Mouse (Mus musculus) G1E (cell line): ENCODE results near the gene Tex14. TPM values are rescaled to one million over a fixed set of nuclear protein-coding genes. Genes with fewer than 3 reads are reported as not detected.
A peak's percentile ranks its signal among the peaks of the same experiment; 100 is the strongest.
"Not testable (repeated sequence)": the region's sequence is repeated elsewhere in the genome, so short reads cannot be mapped to it uniquely, and the experiment has no call there.

ENCODE experiments used
- ATAC-seq: 2 replicates; pipeline ENCODE4 v1.8.0; 2016; ENCODE audit warnings: mild to moderate bottlenecking; ENCODE audit not compliant: insufficient number of reproducible peaks, poor library complexity, low FRiP score, severe bottlenecking; ENCODE audit errors: extremely low read depth
- DNase-seq: peaks from one replicate; pipeline ENCODE4 v3.0.0; 2012; ENCODE audit warnings: low spot score
- H3K27me3 ChIP-seq: 2 replicates; pipeline ENCODE4 v1.6.1; 2012; ENCODE audit warnings: mild to moderate bottlenecking, low read length, inconsistent platforms; ENCODE audit not compliant: insufficient read depth
- H3K36me3 ChIP-seq: replicated peaks from 2 replicates; pipeline ENCODE3; 2012; ENCODE audit warnings: mild to moderate bottlenecking, inconsistent platforms
- H3K4me1 ChIP-seq: 2 replicates; pipeline ENCODE4 v1.6.1; 2012; ENCODE audit warnings: low read depth, low read length, inconsistent platforms, mixed read lengths; ENCODE audit not compliant: insufficient read depth
- H3K4me3 ChIP-seq: 2 replicates; pipeline ENCODE4 v1.5.1; 2012; ENCODE audit warnings: low read depth, mild to moderate bottlenecking, inconsistent platforms, low read length, moderate library complexity, mixed read lengths
- H3K9me3 ChIP-seq: replicated peaks from 2 replicates; pipeline ENCODE4 v1.6.1; 2012; ENCODE audit warnings: inconsistent platforms
- CTCF ChIP-seq: IDR thresholded peaks from 2 replicates; pipeline ENCODE4 v1.5.1; 2012; ENCODE audit warnings: low read depth, low read length, inconsistent platforms, mixed read lengths
- GATA1 ChIP-seq: IDR thresholded peaks from 2 replicates; pipeline ENCODE4 v1.6.1; 2012; ENCODE audit warnings: borderline replicate concordance, low read length, inconsistent platforms, mixed read lengths
- GATA2 ChIP-seq: IDR thresholded peaks from 2 replicates; pipeline ENCODE4 v1.6.1; 2012; ENCODE audit warnings: low read depth, low read length, inconsistent platforms, borderline replicate concordance
- POLR2AphosphoS5 ChIP-seq: IDR thresholded peaks from 2 replicates; pipeline ENCODE4 v1.6.1; 2012; ENCODE audit warnings: low read depth, low read length, inconsistent platforms; ENCODE audit not compliant: insufficient replicate concordance
- TAL1 ChIP-seq: conservative IDR thresholded peaks from 2 replicates; pipeline ENCODE4 v1.6.1; 2012; ENCODE audit warnings: low read depth, low read length, inconsistent platforms, mixed read lengths
- polyA plus RNA-seq: library from polyadenylated mRNA; stranded (reverse); fragments of >175 nt; gene quantifications from 2 replicates; pipeline ENCODE4 v1.2.3, GENCODE M21; 2012
- total RNA-seq, 2 experiments: library from RNA; stranded (forward) in 1 of 2; stranded (reverse) in 1 of 2; fragments of 200-1000 nt in 1 of 2; fragments of >200 nt in 1 of 2; fragmentation: Nextera tagmentation in 1 of 2; gene quantifications; 2 replicates each; pipeline ENCODE4 v1.2.3; 2014 to 2017

Gene Tex14
- total and polyA plus RNA-seq, 3 experiments: 0.16 TPM; not detected in 2

- ATAC-seq: peak; percentile 73
- TF ChIP-seq GATA1 (no peak), CTCF (no peak), POLR2AphosphoS5 (no peak), GATA2 (no peak), TAL1 (no peak)
- H3K4me1 ChIP-seq: peaks cover 14% of the 10 kb centered on the region
Measured at GRCm38 (mm10) chr11:87404111-87404853, 583 bp upstream of the Tex14 start.

GRCm38 (mm10) chr11:87413412-87413811 lies 8.5 kb downstream of the Tex14 start:
- ATAC-seq, H3K9me3 ChIP-seq, H3K4me3 ChIP-seq, DNase-seq, H3K36me3 ChIP-seq, H3K4me1 ChIP-seq: not testable (repeated sequence)
- H3K27me3 ChIP-seq: peaks cover 14% of the 10 kb centered on the region

More at GRCm38 (mm10) chr11:87404111-87404853, 583 bp upstream of the Tex14 start:
- H3K4me3 ChIP-seq: peak overlapping the region; percentile 75
- H3K27me3 ChIP-seq: no peaks in the 10 kb centered on the region; the same call in 1 of the 2 replicates
- H3K36me3 ChIP-seq: peaks cover 2% of the 10 kb centered on the region
- DNase-seq: peak; percentile 77
- H3K9me3 ChIP-seq: no peaks in the 10 kb centered on the region

- H3K9me3 ChIP-seq: no peaks in the 10 kb centered on the region
- peaks cover 13% of the 10 kb centered on the region; the same call in 1 of the 2 replicates for H3K27me3 ChIP-seq
- no peaks in the 10 kb centered on the region for H3K36me3 ChIP-seq
- no peak overlapping the region for H3K4me3 ChIP-seq
- no peaks in the 10 kb centered on the region for H3K4me1 ChIP-seq
- no peak for TF ChIP-seq GATA1
- TF ChIP-seq CTCF: no peak
- TF ChIP-seq TAL1: no peak
- no peak for TF ChIP-seq POLR2AphosphoS5
- no peak for TF ChIP-seq GATA2
- ATAC-seq (no peak), DNase-seq (no peak)
Measured at GRCm38 (mm10) chr11:87416120-87416519, 11.3 kb downstream of the Tex14 start.

- no peaks in the 10 kb centered on the region for H3K9me3 ChIP-seq
- TF ChIP-seq CTCF (no peak), GATA2 (no peak)
- H3K4me3 ChIP-seq: no peak overlapping the region
- peaks cover 13% of the 10 kb centered on the region; the same call in 1 of the 2 replicates for H3K27me3 ChIP-seq
- H3K36me3 ChIP-seq: no peaks in the 10 kb centered on the region
- ATAC-seq (no peak), DNase-seq (no peak)
- H3K4me1 ChIP-seq: peaks cover 25% of the 10 kb centered on the region
Measured at GRCm38 (mm10) chr11:87420861-87421260, 16.0 kb downstream of the Tex14 start.

- ATAC-seq (no peak), DNase-seq (no peak)
- H3K27me3 ChIP-seq: peaks cover 7% of the 10 kb centered on the region; the same call in 1 of the 2 replicates
- TF ChIP-seq POLR2AphosphoS5 (no peak), TAL1 (no peak), CTCF (no peak), GATA2 (no peak), GATA1 (no peak)
- peaks cover 28% of the 10 kb centered on the region for H3K4me1 ChIP-seq
- H3K4me3 ChIP-seq: peak overlapping the region; percentile 52; the same call in 1 of the 2 replicates
- no peaks in the 10 kb centered on the region for H3K36me3 ChIP-seq
- H3K9me3 ChIP-seq: no peaks in the 10 kb centered on the region
Measured at GRCm38 (mm10) chr11:87421760-87422201, 16.9 kb downstream of the Tex14 start.

GRCm38 (mm10) chr11:87422511-87423340 lies 17.9 kb downstream of the Tex14 start:
- no peaks in the 10 kb centered on the region for H3K36me3 ChIP-seq
- peaks cover 30% of the 10 kb centered on the region for H3K4me1 ChIP-seq
- peak overlapping the region; percentile 52; the same call in 1 of the 2 replicates for H3K4me3 ChIP-seq
- ATAC-seq (peak; percentile 73), DNase-seq (peak; percentile 33)
- no peaks in the 10 kb centered on the region for H3K9me3 ChIP-seq
- peaks cover 5% of the 10 kb centered on the region; the same call in 1 of the 2 replicates for H3K27me3 ChIP-seq
- TF ChIP-seq GATA1 (no peak), TAL1 (no peak), POLR2AphosphoS5 (peak; percentile 100), CTCF (no peak), GATA2 (no peak)
